Mouse (Mus musculus) liver, adult 2 months (tissue): ENCODE measurements at regions not wholly inside any gene's neighbourhood (a gene's known extent, or its start where the extent isn't known, plus 50 kb on each side); places are given as distances from the start of the nearest gene placed in this dataset.

ENCODE experiments used
- DNase-seq: peaks from one replicate; pipeline ENCODE4 v3.0.0-alpha.2; 2011; ENCODE audit warnings: low read depth, low spot score; ENCODE audit errors: extremely low read depth
- H3K27ac ChIP-seq: fragments of 200-500 bp; replicated peaks from 2 replicates; pipeline ENCODE4 v1.5.1; 2012; ENCODE audit warnings: low read depth, mild to moderate bottlenecking, control low read depth, inconsistent platforms, low read length; ENCODE audit not compliant: insufficient read depth
- H3K27me3 ChIP-seq: fragments of 200-500 bp; 2 replicates; pipeline ENCODE4 v1.6.1; 2012; ENCODE audit warnings: mild to moderate bottlenecking, moderate library complexity, low read length, inconsistent platforms; ENCODE audit not compliant: control insufficient read depth, insufficient read depth
- H3K36me3 ChIP-seq: fragments of 200-500 bp; 2 replicates; pipeline ENCODE4 v1.6.1; 2012; ENCODE audit warnings: low read length, inconsistent platforms; ENCODE audit not compliant: control insufficient read depth, insufficient read depth
- H3K4me1 ChIP-seq: fragments of 200-500 bp; 2 replicates; pipeline ENCODE4 v1.6.1; 2011; ENCODE audit warnings: low read length; ENCODE audit not compliant: control insufficient read depth, insufficient read depth
- H3K4me3 ChIP-seq: fragments of 200-500 bp; 2 replicates; pipeline ENCODE4 v1.5.1; 2011; ENCODE audit warnings: low read depth, mild to moderate bottlenecking, control low read depth, low read length, moderate library complexity; ENCODE audit not compliant: insufficient read depth
- H3K79me2 ChIP-seq: fragments of 200-500 bp; 2 replicates; pipeline ENCODE4 v1.6.1; 2012; ENCODE audit warnings: inconsistent platforms, mild to moderate bottlenecking, low read length, moderate library complexity; ENCODE audit not compliant: control insufficient read depth, insufficient read depth
- H3K9ac ChIP-seq: fragments of 200-500 bp; 2 replicates; pipeline ENCODE4 v1.6.1; 2012; ENCODE audit warnings: low read depth, mild to moderate bottlenecking, control low read depth, inconsistent platforms, low read length
- CTCF ChIP-seq: fragments of 200-500 bp; IDR thresholded peaks from 2 replicates; pipeline ENCODE4 v1.5.1; 2011; ENCODE audit warnings: low read depth, low read length, control low read depth
- POLR2A ChIP-seq: fragments of 200-500 bp; IDR thresholded peaks from 2 replicates; pipeline ENCODE4 v1.6.1; 2011; ENCODE audit warnings: low read length, control low read depth; ENCODE audit not compliant: insufficient read depth; ENCODE audit errors: extremely low read depth
- WGBS: fragments of 180-500 bp; shearing (Covaris S2); methylation state at CpG from one replicate; pipeline ENCODE4 v1.1.7; 2018; 5-methylcytosine and 5-hydroxymethylcytosine counted together

DNA sequence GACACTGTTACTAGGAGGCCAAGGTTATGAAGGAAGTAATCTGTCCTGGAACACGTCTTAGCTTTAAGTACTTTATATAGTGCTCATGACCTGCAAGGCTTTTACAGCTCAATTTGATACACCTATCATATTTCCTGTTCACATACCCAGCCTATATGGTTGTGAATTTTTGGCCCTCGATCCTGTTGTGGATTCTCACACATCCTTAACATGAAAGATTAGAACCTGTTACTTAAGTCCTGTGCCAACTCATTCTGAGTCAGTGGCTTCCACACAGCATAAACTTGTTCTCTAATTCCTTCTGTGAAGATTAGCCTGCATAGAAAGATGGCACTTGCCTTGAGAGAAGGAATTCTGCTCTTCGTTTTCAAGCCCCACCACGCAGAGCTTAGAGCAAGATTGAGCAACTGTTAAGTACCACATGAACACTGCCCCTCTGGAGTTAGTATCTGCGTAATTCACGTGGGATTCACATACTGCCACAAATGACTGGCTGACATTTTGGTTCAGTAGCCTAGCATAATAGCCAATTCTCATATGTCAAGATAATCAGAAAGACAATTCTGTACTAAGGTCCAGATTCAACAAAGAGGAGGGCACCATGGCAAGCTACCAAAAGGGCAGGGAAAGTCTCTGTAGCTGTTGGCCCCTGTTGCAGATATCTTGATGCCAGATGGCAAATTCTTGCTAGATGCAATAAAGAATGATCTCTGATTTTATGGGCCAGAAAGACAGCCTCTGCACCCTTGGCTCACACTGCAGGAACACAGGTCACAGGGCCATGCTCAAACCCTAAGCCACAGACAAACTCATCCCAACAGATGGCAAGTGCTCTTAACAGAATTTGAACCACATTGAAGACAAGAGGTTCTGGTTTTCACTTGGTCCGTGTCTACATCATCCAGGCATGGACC is 62.7 kb upstream of the Slc4a7 start:
- WGBS, result 81% methylated on average over 7 of the region's 7 CpGs
- Histone ChIP-seq H3K4me3 (no peak overlapping the region), H3K36me3 (no peaks in the 10 kb centered on the region), H3K79me2 (no peaks in the 10 kb centered on the region), H3K4me1 (no peaks in the 10 kb centered on the region), H3K27ac (no peak overlapping the region), H3K9ac (no peak overlapping the region), H3K27me3 (no peaks in the 10 kb centered on the region)
- DNase-seq, result no peak
- TF ChIP-seq CTCF (no peak), POLR2A (no peak)

DNA sequence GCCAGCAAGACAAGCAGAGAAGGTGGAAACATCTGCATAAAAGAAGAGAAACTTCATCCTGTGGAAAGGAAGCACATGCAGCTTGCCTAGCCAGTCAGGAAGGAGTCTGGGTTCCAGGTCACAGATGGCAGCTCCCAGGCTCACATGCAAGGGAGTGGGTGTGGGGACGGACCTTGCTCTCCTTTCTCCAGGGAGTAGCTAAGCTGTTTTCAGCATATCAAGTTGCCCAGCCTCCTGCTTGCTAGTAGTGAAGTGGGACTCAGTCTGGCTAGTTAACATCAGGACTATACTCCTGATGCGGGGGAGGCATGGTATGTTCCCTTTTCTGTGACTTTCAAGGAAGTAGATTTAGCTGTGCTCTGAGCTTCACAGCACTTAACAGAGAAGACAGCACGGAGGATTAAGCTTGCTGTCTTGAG is 62.0 kb upstream of the Slc4a7 start:
- DNase-seq, result peak; percentile 17
- H3K36me3 ChIP-seq, result no peaks in the 10 kb centered on the region
- WGBS, result 58% methylated on average over 3 of the region's 3 CpGs

DNA sequence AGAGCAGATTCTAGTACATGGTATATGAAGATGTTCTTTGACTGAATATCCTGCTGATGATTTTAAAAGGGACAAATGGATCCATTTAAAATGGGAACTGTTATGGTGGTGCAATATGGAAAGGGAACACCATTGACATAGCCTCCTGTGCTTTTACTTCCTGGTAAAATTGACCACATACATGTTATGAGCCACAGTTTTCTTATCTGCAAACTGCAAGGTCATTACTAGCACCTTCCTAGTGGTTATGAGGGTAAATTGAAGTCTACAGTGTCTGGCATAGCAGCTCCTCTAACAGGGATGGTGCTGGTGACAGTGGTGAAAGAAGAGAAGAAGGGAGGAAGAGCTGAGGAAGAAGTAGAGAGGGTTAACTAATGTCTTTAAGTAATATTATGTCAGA is 61.5 kb upstream of the Slc4a7 start:
- no peak for TF ChIP-seq POLR2A
- TF ChIP-seq CTCF, result no peak
- H3K4me1 ChIP-seq, result no peaks in the 10 kb centered on the region
- H3K9ac ChIP-seq, result no peak overlapping the region
- H3K79me2 ChIP-seq, result no peaks in the 10 kb centered on the region
- no peak for DNase-seq
- no peaks in the 10 kb centered on the region for H3K36me3 ChIP-seq
- H3K27me3 ChIP-seq, result no peaks in the 10 kb centered on the region
- H3K27ac ChIP-seq, result no peak overlapping the region
- H3K4me3 ChIP-seq, result no peak overlapping the region

More for the DNA sequence above, 62.0 kb upstream of the Slc4a7 start:
- no peak overlapping the region for H3K27ac ChIP-seq
- H3K4me1 ChIP-seq, result no peaks in the 10 kb centered on the region
- no peaks in the 10 kb centered on the region for H3K79me2 ChIP-seq
- no peak overlapping the region for H3K4me3 ChIP-seq
- no peak overlapping the region for H3K9ac ChIP-seq
- H3K27me3 ChIP-seq, result no peaks in the 10 kb centered on the region
- TF ChIP-seq CTCF, result no peak
- no peak for TF ChIP-seq POLR2A

DNA sequence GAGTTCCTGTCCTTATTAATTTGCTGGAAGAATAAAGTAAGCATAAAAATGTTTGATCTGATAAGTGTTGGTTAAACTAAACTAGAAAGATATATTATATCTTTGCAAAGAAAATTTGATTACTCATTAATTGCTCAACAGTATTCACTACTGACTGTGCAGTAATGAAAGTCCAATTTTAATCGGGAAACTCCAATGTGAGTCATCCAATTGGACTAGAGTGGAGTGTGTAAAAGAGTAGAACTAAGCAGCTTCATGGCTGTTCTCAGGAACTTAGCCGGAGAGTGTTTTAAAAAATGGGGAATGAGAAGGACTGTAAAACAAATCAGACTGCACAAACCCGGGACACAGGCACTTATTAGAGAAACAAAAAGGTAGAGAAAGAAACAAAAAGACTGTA is 58.5 kb upstream of the Slc4a7 start:
- no peak overlapping the region for H3K4me3 ChIP-seq
- H3K4me1 ChIP-seq, result no peaks in the 10 kb centered on the region
- H3K36me3 ChIP-seq, result no peaks in the 10 kb centered on the region
- no peaks in the 10 kb centered on the region for H3K79me2 ChIP-seq
- no peaks in the 10 kb centered on the region for H3K27me3 ChIP-seq
- no peak overlapping the region for H3K27ac ChIP-seq
- DNase-seq, result no peak
- no peak for TF ChIP-seq POLR2A
- no peak for TF ChIP-seq CTCF
- H3K9ac ChIP-seq, result no peak overlapping the region
- 82% methylated on average over 3 of the region's 3 CpGs for WGBS

DNA sequence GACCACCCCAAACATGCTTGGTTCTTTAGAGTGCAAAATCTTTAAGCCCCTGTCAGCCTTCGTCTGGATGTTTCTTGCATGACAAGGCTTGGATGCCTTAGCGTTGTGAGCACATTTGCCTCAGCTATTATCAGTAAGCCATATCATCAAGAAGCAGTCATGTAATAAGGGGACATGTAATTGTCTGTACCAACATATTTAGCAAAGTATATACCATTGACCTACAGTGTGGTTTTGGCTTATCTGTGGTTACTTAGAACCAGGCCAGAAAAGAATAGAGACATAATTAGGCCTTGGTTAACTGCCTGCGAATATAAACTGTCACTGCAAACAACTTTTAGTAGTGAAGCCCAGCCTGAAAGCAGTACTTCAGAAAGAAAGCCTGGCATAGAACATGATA is 57.0 kb upstream of the Slc4a7 start:
- Histone ChIP-seq H3K4me3 (no peak overlapping the region), H3K36me3 (no peaks in the 10 kb centered on the region), H3K4me1 (no peaks in the 10 kb centered on the region), H3K9ac (no peak overlapping the region), H3K79me2 (no peaks in the 10 kb centered on the region), H3K27ac (no peak overlapping the region), H3K27me3 (no peaks in the 10 kb centered on the region)
- 79% methylated on average over 3 of the region's 3 CpGs for WGBS
- no peak for DNase-seq
- TF ChIP-seq CTCF, result no peak
- no peak for TF ChIP-seq POLR2A
